Mouse (Mus musculus): ENCODE measurements around the gene Srek1ip1. TPM values are rescaled to one million over a fixed set of nuclear protein-coding genes. Genes with fewer than 3 reads are reported as not detected.

The Srek1ip1 gene
- total and polyA plus RNA-seq, 2 experiments = 5.1 to 6.7 TPM

GRCm38 (mm10) chr13:104805681-104806080 is 13.4 kb downstream of the Srek1ip1 start:
- Histone ChIP-seq H3K79me2 (ENCODE audit: control insufficient read depth, insufficient read depth, low read length) (no peaks in the 10 kb centered on the region), H3K27ac (replicated peaks; ENCODE audit: insufficient read depth, low read depth, low read length) (no peak overlapping the region), H3K4me3 (ENCODE audit: insufficient read depth, low read depth, low read length) (no peak overlapping the region), H3K4me1 (ENCODE audit: control insufficient read depth, insufficient read depth, low read length) (no peaks in the 10 kb centered on the region), H3K27me3 (ENCODE audit: control insufficient read depth, insufficient read depth, low read length) (no peaks in the 10 kb centered on the region), H3K9ac (ENCODE audit: low read depth, low read length) (no peak overlapping the region), H3K36me3 (ENCODE audit: control insufficient read depth, insufficient read depth, low read length) (peaks cover 20% of the 10 kb centered on the region)
- peak; percentile 35 for TF ChIP-seq CTCF (IDR thresholded peaks at IDR 0.05; ENCODE audit: low read depth, low read length)
- no peak for TF ChIP-seq POLR2A (IDR thresholded peaks at IDR 0.05; ENCODE audit: extremely low read depth, insufficient read depth, low read length)
- WGBS = 50% methylated on average over 3 of the region's 3 CpGs
- DNase-seq (ENCODE audit: extremely low read depth, low read depth, low spot score) = peak; percentile 29

- no peak for TF ChIP-seq CTCF (IDR thresholded peaks at IDR 0.05; ENCODE audit: low read depth, low read length)
- no peak for TF ChIP-seq POLR2A (IDR thresholded peaks at IDR 0.05; ENCODE audit: extremely low read depth, insufficient read depth, low read length)
Measured at GRCm38 (mm10) chr13:104816270-104816634, 24.0 kb downstream of the Srek1ip1 start.

GRCm38 (mm10) chr13:104816635-104817571 is 24.6 kb downstream of the Srek1ip1 start, which contains the start of gene Cwc27:
Cwc27 (minus strand) TSS chr13:104817142.
- Histone ChIP-seq H3K27me3 (ENCODE audit: control insufficient read depth, insufficient read depth, low read length) (no peaks in the 10 kb centered on the region), H3K4me1 (ENCODE audit: control insufficient read depth, insufficient read depth, low read length) (no peaks in the 10 kb centered on the region; the same call in 1 of the 2 replicates), H3K27ac (replicated peaks; ENCODE audit: insufficient read depth, low read depth, low read length) (peak within 1 kb of the TSS; percentile 77), H3K36me3 (ENCODE audit: control insufficient read depth, insufficient read depth, low read length) (no peaks in the 10 kb centered on the region), H3K79me2 (ENCODE audit: control insufficient read depth, insufficient read depth, low read length) (peaks cover 8% of the 10 kb centered on the region; the same call in 1 of the 2 replicates), H3K9ac (ENCODE audit: low read depth, low read length) (peak within 1 kb of the TSS; percentile 81), H3K4me3 (ENCODE audit: insufficient read depth, low read depth, low read length) (peak within 1 kb of the TSS; percentile 86)
- 0 out of 2 replicates have a peak, but pooled peaks have one; percentile 23 for TF ChIP-seq POLR2A (IDR thresholded peaks at IDR 0.05; ENCODE audit: extremely low read depth, insufficient read depth, low read length)
- no peak for TF ChIP-seq CTCF (IDR thresholded peaks at IDR 0.05; ENCODE audit: low read depth, low read length)
- WGBS = under 1% methylated on average over 50 of the region's 50 CpGs
- peak; percentile 83 for DNase-seq (ENCODE audit: extremely low read depth, low read depth, low spot score)

More at GRCm38 (mm10) chr13:104816270-104816634, 24.0 kb downstream of the Srek1ip1 start:
- Histone ChIP-seq H3K4me1 (ENCODE audit: control insufficient read depth, insufficient read depth, low read length) (no peaks in the 10 kb centered on the region; the same call in 1 of the 2 replicates), H3K27ac (replicated peaks; ENCODE audit: insufficient read depth, low read depth, low read length) (no peak overlapping the region), H3K4me3 (ENCODE audit: insufficient read depth, low read depth, low read length) (peak overlapping the region; percentile 86), H3K79me2 (ENCODE audit: control insufficient read depth, insufficient read depth, low read length) (peaks cover 8% of the 10 kb centered on the region; the same call in 1 of the 2 replicates), H3K27me3 (ENCODE audit: control insufficient read depth, insufficient read depth, low read length) (no peaks in the 10 kb centered on the region), H3K36me3 (ENCODE audit: control insufficient read depth, insufficient read depth, low read length) (no peaks in the 10 kb centered on the region), H3K9ac (ENCODE audit: low read depth, low read length) (no peak overlapping the region)
- no peak for DNase-seq (ENCODE audit: extremely low read depth, low read depth, low spot score)
- 5% methylated on average over 8 of the region's 8 CpGs for WGBS

- no peaks in the 10 kb centered on the region; the same call in 1 of the 2 replicates for H3K4me1 ChIP-seq (ENCODE audit: control insufficient read depth, insufficient read depth, low read length)
- H3K9ac ChIP-seq (ENCODE audit: low read depth, low read length) = peak overlapping the region; percentile 81
- no peaks in the 10 kb centered on the region for H3K36me3 ChIP-seq (ENCODE audit: control insufficient read depth, insufficient read depth, low read length)
- WGBS = 37% methylated on average over 12 of the region's 12 CpGs
- peak overlapping the region; percentile 86 for H3K4me3 ChIP-seq (ENCODE audit: insufficient read depth, low read depth, low read length)
- DNase-seq (ENCODE audit: extremely low read depth, low read depth, low spot score) = no peak
- 0 out of 2 replicates have a peak overlapping the region, but pooled peaks have one; percentile 19 for H3K27ac ChIP-seq (replicated peaks; ENCODE audit: insufficient read depth, low read depth, low read length)
- TF ChIP-seq CTCF (IDR thresholded peaks at IDR 0.05; ENCODE audit: low read depth, low read length) = no peak
- no peak for TF ChIP-seq POLR2A (IDR thresholded peaks at IDR 0.05; ENCODE audit: extremely low read depth, insufficient read depth, low read length)
- H3K79me2 ChIP-seq (ENCODE audit: control insufficient read depth, insufficient read depth, low read length) = peaks cover 8% of the 10 kb centered on the region; the same call in 1 of the 2 replicates
- H3K27me3 ChIP-seq (ENCODE audit: control insufficient read depth, insufficient read depth, low read length) = no peaks in the 10 kb centered on the region
Measured at GRCm38 (mm10) chr13:104817696-104818095, 25.4 kb downstream of the Srek1ip1 start.

- TF ChIP-seq CTCF (IDR thresholded peaks at IDR 0.05; ENCODE audit: low read depth, low read length) = no peak
- no peak for TF ChIP-seq POLR2A (IDR thresholded peaks at IDR 0.05; ENCODE audit: extremely low read depth, insufficient read depth, low read length)
- H3K79me2 ChIP-seq (ENCODE audit: control insufficient read depth, insufficient read depth, low read length) = peaks cover 8% of the 10 kb centered on the region; the same call in 1 of the 2 replicates
- no peak overlapping the region for H3K4me3 ChIP-seq (ENCODE audit: insufficient read depth, low read depth, low read length)
- no peaks in the 10 kb centered on the region for H3K36me3 ChIP-seq (ENCODE audit: control insufficient read depth, insufficient read depth, low read length)
- DNase-seq (ENCODE audit: extremely low read depth, low read depth, low spot score) = no peak
- no peak overlapping the region for H3K27ac ChIP-seq (replicated peaks; ENCODE audit: insufficient read depth, low read depth, low read length)
- H3K27me3 ChIP-seq (ENCODE audit: control insufficient read depth, insufficient read depth, low read length) = no peaks in the 10 kb centered on the region
- H3K4me1 ChIP-seq (ENCODE audit: control insufficient read depth, insufficient read depth, low read length) = no peaks in the 10 kb centered on the region; the same call in 1 of the 2 replicates
- H3K9ac ChIP-seq (ENCODE audit: low read depth, low read length) = no peak overlapping the region
Measured at GRCm38 (mm10) chr13:104821192-104821591, 28.9 kb downstream of the Srek1ip1 start.

All from liver, adult 2 months (tissue).